Mouse (Mus musculus) kidney, adult 8-10 months (tissue): ENCODE measurements around the gene Surf1.

Source experiments
- DNase-seq, 2 experiments: peaks; one replicate each; pipeline ENCODE4 v3.0.0; 2022

The Surf1 gene

DNA sequence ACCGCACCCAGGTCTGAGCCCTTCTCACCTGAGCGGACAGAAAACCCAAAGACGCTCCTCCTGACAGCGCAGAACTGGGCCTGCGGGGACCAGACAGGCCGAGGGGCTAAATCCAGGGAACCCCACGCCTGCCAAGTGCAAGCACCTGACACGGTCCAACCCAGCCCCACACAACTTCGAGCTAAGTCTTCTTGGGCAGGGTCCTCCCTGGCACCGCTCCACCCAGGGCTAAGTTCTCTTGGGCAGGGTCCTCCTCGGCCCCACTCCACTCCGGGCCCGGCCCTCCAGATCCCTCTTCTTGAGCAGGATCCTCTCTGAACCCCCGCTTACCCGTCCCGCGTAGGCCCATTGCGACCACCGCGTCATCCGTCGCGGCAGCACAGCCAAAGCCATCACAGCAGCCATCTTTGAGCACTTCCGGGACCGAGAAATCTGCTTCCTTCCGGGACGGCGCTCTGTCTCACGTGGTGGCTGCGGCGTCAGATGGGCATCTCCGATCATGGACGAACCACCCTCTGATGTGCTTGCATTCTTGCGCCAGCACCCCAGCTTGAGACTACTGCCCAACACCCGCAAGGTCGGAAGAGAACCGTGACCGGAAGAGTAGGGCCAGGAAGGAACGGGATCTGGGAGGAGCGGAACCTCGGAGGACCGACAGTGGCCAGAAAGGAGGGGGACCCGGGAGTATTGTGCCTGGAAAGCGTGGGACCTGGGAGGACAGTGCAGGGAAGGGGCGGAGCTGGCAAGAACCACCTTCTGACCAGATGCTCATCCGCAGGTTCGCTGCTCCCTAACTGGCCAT is at the start of gene Surf1, which contains the start of gene Surf2:
Gene Surf1 (minus strand): TSS at position 604 of the 802 bp plus-strand sequence.
Gene Surf2 (plus strand): TSS at position 441 of the 802 bp plus-strand sequence.
- DNase-seq = peak; percentile 74 to 84

DNA sequence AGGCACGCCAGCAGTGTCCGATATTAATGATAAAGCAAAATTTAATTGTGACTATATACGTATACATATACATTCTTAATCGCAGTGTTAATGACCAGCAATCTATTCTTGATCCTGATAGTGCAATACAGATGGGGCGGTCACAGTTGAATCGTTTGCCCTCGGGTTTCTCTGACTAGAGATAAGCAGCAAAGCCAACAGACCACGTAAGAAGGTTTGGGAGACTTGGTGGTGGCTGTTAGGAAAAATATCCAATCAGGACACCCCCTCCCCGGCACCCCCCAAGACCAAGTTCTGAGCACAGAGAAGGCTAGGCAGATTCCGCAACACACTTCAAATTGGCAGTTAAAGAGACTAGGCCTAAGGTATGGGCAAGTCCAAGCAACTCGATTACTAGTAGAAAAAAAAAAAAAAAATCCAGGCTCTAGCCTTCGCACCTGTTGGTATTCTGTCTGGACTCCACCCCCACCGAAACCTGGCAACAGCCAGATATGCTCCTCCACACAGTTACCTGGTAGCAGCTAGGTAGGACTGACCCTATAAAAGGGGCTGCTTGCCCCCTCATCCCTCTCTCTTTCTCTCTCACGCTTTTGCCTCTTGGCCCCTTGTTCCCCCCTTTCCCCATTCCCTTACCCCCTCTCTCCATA is 48.5 kb upstream of the Surf1 start:
- DNase-seq = no peak

DNA sequence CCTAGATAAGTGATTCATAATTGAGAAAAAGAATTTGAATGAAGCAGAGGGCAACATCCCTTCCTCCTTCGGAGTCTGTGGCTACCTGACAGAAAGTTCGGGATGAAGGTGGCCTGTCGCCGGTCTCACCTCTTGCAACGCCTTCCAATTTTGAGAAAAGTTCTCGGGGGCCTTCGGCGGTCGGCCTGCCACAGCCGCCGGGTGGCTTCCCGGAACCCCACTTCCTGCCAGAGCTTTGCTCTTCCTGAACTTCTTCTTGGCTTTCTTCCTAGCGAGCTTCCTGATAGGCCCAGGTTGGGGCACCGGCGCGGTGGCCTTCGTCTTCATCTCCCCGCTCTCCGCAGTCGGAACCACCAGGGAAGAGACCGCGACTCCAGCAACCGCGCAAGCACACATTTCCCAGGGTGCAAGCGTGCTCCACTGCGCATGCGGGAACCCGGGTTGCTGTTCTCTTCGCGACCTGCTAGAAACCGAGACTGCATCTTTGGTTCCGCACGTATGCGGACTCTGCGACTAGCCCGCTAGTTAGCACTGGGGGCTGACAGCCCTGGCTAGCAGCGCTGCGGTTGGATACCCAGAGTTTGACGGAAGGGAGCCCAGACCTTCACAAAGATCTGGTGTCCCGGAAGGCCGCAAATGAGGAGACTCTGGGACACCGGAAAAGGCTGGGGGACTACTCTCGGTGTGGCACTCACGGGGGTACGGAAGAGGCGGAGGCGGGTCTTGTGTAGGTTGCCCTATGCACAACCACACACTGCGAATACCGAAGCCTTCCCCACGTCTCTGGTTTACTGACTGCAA is 47.8 kb upstream of the Surf1 start, which contains the start of gene Rexo4:
Gene Rexo4 (minus strand): TSS at position 464 of the 801 bp plus-strand sequence.
- peak; percentile 89 to 91 for DNase-seq

DNA sequence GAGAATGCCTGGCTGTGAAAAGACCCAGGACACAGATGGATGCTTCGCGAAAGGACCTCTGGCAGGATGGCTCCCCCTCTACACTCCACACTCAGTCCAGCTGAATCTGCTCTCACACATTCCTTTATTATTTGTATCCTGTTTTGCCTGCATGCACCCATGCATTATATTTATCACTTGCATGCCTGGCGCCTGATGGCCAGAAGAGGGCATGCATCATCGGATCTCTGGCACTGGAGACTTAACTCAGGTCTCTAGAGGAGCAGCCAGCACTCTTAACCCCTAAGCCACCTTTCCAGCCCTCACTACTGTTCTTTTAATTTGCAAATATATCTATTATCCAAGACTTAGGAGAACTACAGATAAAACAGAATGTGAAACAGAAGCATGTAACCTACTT is 44.4 kb upstream of the Surf1 start:
- peak; percentile 33 to 47 for DNase-seq

DNA sequence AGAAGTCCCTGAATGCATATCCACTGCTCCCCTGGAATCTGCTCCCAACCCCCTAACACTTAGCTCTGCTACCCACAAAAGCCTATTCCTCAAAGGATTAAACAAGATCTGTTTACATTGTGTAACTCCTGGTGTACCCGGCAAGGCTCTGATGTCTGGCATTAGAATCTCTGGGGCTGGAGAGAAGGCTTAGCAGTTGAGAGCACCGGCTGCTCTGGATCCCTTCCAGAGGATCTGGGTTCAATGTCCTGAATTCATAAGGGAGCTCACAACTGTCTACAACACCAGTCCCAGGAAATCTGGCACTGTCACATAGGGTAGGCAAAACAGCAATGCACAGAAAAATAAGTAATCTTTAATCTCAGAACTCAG is 41.1 kb upstream of the Surf1 start:
- peak in 1 of 2 experiments; percentile 37 for DNase-seq

DNA sequence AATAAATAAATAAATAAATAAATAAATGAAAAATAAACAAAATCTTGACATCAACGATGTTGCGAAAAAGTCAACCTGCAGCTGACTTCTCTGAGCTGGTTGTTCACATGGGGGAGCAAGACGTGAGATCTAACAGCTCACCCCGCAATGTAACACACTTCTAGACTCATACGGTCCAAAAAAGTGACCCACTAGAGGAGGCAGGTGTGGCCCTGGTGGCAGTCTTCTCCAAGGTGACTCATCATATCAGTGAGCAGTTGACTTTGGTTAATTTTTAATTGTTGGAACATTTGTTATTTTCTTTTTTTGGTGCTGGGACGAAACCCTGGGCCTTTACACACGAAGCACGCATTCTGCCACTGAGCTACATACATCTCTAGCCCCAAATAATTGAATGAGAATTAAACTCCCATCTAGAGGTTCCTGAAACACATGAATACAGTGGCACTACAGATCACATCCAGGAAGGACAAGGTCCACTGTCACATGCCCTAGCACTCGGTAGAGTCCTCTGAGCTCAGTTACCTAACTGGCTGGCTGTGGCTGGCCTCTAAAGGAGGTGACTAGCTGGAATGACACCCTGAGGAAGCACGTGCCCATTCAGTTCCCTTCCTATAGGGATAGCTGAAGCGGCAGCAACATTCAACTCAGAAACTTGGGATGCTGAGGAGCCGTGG is 40.6 kb upstream of the Surf1 start:
- DNase-seq = no peak

DNA sequence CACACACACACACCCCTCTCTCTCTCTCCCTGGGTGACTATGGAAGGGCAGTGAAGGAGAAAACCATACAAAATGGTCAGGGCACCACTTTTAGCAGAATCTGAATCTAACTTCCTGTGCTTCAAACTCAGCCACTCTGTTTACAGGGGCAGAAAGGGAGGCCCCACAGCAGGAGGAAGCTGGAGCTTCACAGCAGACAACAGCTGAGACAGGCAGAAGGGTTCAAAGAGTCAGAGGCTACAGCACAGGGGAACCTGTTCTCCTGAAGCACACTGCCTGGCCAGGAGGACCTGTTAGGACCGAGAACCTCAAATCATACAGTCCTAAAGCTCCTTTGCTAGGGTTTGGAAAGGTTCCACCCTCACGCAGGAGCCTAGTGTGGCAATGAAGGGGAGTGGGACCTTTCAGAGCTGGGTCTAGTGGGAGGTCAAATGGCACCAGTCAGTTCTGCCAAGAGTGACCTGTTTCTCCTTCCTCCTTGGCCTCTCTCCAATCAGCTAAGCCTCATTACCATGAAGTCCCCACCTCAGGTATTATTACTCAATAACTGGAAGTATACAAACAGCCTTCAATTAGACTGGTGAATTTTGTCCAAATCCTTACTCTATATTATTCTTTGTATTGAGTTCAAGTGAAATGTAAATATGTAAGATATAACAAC is 38.5 kb upstream of the Surf1 start:
- DNase-seq = no peak

DNA sequence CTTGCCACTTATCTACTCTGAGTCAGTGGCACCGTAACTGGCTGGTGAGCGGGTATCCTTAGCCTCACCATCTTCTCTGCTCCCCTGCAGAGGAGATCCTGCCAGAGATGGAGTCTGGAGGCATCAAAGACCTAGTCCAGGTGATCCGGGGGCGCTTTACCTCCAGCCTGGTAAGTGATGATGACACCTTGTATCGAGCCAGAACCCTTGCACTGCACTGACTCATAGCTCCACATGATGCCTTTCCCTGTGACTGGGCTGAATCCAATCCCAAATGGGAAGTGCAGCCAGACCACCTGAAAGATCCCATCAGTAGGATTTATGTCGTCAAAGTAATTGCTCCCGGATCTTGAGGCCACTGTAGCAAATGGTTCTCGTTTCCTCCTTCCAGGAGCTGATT is 36.5 kb upstream of the Surf1 start:
- DNase-seq = no peak

DNA sequence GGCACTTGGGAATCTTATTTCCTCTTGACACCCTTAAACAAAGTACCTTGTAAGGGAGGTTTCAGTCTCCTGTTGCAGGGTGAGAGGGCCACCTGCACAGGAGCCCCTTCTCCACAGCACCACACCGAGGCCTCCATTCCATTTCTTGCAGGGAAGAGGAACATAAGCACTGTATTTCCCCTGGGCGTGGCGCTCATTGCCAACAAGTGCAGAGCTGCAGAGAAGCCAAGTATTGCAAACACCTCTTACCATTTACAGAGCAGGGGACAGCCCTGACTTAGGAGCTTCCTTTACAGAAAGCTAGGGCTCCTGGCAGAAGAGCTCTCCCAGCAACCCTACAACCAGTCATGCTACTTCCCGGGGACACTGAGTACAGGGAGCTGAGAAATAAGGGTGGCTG is 35.9 kb upstream of the Surf1 start:
- DNase-seq = no peak

DNA sequence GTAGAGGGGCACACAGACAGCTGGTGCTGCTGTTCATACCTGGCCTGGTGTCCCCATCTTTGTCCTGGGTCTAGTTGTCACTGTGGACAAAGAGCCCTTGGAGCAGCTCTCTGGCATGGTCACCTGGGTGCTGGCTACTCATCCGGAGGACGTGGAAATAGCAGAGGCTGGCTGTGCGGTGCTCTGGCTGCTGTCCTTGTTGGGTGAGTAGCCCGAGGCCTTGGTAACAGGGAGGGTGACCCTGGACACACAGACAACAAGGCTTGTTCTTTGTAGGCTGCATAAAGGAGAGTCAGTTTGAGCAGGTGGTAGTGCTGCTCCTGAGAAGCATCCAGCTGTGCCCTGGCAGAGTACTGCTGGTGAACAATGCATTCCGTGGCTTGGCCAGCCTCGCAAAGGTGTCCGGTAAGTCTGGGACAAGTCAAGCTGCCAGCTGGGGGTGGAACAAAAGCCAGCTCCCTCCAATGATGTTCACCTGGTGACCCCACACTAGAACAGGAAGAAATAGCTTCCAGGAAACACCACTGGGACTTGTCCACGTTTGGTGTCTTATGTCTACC is 35.1 kb upstream of the Surf1 start:
- DNase-seq = no peak

DNA sequence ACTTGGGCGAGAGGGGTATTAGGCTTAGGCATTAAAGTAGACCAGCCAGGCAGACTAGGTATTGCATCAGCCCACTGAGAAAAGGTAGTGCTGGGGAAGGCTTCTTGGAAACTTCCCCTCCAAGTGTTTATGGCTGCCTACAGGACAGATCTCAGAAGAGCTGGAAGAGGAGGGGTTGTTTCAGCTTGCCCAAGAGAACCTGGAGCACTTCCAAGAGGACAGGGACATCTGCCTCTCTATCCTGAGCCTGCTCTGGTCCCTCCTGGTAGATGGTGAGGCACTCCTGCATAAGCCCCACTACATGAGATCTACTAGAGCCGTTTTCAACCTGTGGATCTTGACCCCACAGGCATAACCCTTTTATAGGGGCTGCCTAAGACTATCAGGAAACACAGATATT is 34.1 kb upstream of the Surf1 start:
- DNase-seq = no peak

DNA sequence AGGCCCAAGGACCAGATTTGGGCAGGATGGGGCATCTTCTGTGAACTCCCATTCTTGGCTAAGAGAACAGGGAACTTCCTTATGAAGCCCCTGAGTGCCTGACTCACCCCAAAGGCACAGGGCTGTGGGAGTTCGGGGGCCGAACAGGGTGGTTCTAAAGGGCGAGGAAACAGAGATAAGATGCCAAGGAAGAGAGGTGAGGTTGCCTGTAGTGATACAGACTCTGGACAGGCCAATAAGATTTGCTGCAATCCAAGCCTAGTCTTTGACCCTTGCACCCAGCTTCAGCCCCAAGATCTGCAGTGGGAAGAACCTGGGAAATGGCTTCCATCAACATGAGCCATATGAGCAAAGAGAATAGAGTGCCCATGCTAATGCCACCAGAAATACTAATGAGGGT is 26.9 kb upstream of the Surf1 start:
- no peak for DNase-seq

DNA sequence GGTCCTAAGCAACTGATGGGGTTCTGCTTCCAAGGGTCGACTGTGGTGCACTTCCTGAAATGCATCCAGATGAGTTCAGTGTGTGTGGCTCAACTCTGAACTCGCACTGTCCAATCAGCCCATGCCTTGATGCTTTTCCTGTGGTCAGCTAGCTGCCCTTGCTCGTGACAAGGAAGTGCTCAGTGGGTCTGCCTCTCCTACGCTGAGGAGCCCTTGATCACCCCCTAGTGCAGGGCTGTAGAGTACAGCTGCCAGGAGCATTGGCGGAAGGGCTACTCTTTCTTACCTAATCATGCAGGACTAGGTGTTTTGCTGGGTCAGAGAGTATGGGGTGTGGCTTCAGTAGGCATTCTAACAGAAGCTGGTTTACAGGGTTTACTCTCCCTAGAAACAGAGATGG is 25.2 kb upstream of the Surf1 start:
- peak in 1 of 2 experiments; percentile 21 for DNase-seq

DNA sequence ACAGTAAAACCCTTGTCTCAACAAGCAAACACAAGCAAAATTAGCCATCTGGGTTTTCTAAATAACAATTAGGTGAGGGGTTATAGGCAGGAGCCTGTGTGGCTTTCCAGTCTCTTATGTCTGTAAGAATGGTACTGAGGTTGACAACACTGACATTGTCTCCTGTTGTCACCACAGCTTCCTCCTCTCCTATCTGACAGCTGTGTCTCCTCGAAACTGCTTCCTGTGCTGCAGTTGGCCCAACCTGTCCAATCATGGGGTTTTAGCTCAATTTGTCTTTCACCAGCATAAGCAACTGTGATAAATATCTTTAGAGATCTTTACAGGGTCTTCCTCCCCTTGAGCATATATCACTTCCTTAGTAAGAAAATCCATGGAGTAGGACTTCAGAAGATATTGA is 20.1 kb upstream of the Surf1 start:
- no peak for DNase-seq

DNA sequence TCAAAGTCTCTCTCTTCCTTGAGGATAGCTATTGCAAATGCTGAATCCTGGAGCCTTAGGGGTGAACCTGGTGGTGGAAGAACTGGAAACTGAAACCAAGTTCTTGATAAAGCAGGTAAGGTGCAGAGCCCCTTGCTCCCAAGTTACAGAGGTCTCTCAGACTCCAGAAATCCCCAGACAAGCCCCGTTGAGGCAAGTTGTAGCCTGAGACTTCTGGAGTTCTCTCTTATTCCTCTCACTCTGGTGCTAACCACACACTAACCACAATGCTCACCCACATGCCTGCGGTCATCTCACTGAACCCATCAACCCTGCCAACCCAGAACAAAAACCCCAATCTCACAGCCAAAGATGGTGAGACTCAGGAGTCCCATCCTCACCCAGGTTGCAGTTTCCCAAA is 19.0 kb upstream of the Surf1 start:
- DNase-seq = no peak

DNA sequence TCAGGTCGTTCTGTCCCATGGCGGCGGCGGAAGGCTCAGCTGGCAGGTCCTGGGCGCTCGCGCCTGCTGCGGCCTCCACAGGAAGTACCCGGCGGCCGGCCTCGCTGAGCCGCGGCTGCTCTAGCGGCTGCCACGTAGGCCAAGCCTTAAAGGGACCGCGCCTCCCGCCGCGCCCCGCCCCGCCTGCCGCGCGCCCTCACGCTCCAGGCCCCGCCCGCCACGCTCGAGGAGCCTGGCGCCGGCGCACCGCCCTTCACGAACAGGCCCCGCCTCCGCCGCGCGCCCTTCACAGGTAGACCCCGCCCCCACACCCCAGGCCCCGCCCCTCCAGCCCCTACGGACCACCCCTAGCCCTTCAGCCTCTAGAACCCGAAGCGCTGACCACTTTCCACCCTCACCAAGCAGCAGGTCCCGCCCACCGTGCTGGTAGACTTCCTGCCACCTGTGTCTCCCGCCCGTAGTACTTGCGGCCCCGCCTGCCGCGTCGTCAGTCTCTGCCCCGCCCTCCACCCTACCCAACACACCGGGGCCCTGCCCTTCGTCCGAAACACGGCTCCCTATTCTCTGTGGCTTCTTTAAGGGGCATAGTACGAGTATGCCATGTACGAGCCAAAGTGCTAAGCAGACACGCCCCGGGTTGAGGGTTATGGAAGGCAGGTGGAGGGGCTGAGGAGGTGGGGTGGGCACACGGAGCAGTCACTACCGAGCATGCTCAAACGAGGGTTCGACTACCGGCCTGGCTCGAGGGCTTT is 17.1 kb upstream of the Surf1 start, which contains the start of the genes Surf4 and Stkld1:
Gene Surf4 (minus strand): TSS at position 625 of the 752 bp plus-strand sequence.
Gene Stkld1 (plus strand): TSS at position 744 of the 752 bp plus-strand sequence.
- peak; percentile 96 to 98 for DNase-seq

DNA sequence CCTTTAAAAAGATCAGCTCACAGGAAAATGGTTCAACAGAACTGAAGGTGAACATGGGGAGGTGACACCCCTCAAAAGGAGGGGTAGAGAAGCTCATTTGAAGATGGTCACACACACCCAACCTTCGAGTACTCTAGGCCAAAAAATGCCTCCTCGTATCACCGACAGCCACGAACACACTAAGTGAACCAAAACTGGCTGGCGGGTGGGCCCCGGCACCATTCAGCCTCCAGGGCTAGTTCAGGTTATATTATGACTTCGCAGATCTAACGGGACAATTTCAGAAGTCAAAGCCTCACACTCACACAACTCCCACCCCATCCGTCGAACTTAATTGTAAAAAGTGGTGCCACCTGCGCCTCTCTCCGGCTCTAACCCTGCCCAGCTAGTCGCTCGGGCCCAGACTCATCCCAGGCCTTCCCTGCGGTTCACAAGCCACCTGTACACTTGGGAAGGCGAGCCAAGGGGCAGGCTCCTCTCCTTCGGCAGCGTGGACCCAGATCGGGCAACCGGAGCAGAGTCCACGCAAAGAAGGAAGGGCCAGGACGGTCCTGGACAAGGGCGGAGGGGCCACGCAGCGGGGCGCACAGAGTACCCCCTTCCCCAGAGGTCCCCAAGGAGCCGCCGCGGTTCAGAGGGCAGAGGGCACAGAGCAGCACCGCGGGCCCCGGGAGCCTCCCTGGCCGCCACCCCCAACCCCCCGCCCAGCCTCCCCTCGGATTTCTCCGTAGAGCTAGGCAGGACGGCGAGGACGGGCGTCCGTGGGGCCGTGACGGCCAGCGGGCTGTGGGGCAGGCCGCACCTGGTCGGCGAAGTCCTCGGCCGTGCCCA is 16.4 kb upstream of the Surf1 start:
- peak in 1 of 2 experiments; percentile 62 for DNase-seq

DNA sequence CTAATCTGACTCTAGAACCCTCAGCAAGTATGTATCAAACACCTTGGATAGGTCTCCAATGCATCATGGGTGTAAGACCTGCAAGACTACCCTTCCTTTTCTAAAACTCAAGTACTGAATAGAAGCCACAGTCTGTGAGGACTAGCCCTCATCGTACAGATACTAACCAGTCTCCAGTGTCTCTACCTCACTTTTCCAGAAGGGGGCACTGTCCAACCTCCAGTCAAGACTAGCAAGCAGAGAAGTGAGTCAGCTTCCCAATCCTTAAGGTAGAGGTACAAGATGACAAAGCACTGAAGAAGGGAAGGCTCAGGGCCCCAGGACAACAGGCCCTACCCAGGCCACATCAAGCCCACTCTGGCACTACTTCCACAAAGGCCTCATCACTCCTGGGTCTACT is 14.1 kb upstream of the Surf1 start:
- peak; percentile 72 to 74 for DNase-seq

DNA sequence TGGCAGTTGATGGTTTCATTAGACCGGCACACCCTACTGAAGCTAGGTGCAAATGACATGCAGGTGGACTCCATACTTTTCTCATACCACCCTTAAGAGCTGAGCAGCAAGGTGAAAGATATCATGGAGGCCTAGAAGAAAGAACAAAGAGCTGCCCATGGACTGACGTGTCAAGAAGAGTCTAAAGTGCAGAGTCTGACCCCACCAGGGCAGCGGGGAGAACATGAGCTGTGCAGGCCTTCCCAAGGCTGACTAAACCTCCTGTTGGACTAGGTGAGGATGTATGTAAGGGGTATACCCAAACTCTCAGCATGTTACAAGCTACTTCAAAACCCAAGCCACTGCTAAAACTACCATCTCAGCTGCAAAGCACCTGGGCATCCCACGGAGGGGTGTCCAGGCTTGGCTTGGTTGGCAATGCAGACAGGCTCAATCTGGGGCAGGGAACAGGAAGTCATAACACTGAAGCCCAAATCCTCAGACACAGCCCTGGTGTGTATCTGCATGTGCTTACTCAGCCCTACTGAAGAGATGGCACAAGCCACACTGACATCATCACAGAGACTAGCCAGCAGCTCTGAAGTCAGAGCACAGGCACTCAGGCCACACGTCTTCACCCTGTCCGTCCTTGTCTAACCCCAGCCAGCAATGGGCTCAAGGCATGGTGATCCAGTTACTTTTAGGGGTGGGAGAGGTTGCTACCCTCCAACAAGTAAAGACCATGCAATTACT is 11.6 kb upstream of the Surf1 start:
- peak in 1 of 2 experiments; percentile 44 for DNase-seq
